ENCODE assay signal across 8 mouse cellular contexts in genomic region chr7:19573776-19574140, GRCm38 (mm10). TPM values are rescaled to one million over a fixed set of nuclear protein-coding genes. Genes with fewer than 3 reads are reported as not detected.
DNase-seq lines count a peak whose midpoint lies in the region; ATAC-seq and TF ChIP-seq lines count a peak whose summit lies in the region.

No protein-coding gene starts in this region.

- no peak overlapping the region for H3K27ac ChIP-seq in lung, embryonic 14.5 days (ENCODE audit: low read depth)
- H3K27ac ChIP-seq in embryonic facial prominence, embryonic 13.5 days: peak overlapping the region; percentile 82
- peak overlapping the region; percentile 94 for H3K27ac ChIP-seq in intestine, embryonic 16.5 days (ENCODE audit: low read length)
- H3K27ac ChIP-seq in neural tube, embryonic 14.5 days (ENCODE audit: low read depth, low read length): 0 out of 2 replicates have a peak overlapping the region, but pooled peaks have one; percentile 46

- H3K36me3 ChIP-seq in lung, embryonic 14.5 days (ENCODE audit: insufficient read depth): peaks cover 21% of the 10 kb centered on the region
- H3K36me3 ChIP-seq in embryonic facial prominence, embryonic 13.5 days: peaks cover 20% of the 10 kb centered on the region
- H3K36me3 ChIP-seq in intestine, embryonic 16.5 days (ENCODE audit: control insufficient read depth, insufficient read depth, low read length): no peaks in the 10 kb centered on the region
- no peaks in the 10 kb centered on the region for H3K36me3 ChIP-seq in neural tube, embryonic 14.5 days (ENCODE audit: control insufficient read depth, insufficient read depth, low read length)

- 19% methylated on average over 16 of the region's 16 CpGs for WGBS in lung, embryonic 14.5 days
- WGBS in embryonic facial prominence, embryonic 13.5 days: 22% methylated on average over 16 of the region's 16 CpGs
- WGBS in intestine, embryonic 16.5 days: 15% methylated on average over 16 of the region's 16 CpGs
- WGBS in neural tube, embryonic 14.5 days: 28% methylated on average over 16 of the region's 16 CpGs

- peak overlapping the region; percentile 79 for H3K4me3 ChIP-seq in lung, embryonic 14.5 days (ENCODE audit: low read depth, low read length)
- peak overlapping the region; percentile 76 for H3K4me3 ChIP-seq in embryonic facial prominence, embryonic 13.5 days
- peak overlapping the region; percentile 70 for H3K4me3 ChIP-seq in intestine, embryonic 16.5 days (ENCODE audit: low read length)
- peak overlapping the region; percentile 66 for H3K4me3 ChIP-seq in neural tube, embryonic 14.5 days (ENCODE audit: low read depth, low read length)

- H3K27me3 ChIP-seq in lung, embryonic 14.5 days (ENCODE audit: insufficient read depth, low read length): peaks cover 30% of the 10 kb centered on the region
- peaks cover 38% of the 10 kb centered on the region for H3K27me3 ChIP-seq in embryonic facial prominence, embryonic 13.5 days
- H3K27me3 ChIP-seq in intestine, embryonic 16.5 days (replicated peaks; ENCODE audit: control insufficient read depth, insufficient read depth, low read length): peaks cover 13% of the 10 kb centered on the region
- H3K27me3 ChIP-seq in neural tube, embryonic 14.5 days (ENCODE audit: control insufficient read depth, insufficient read depth, low read length): peaks cover 24% of the 10 kb centered on the region

- peak overlapping the region; percentile 95 for H3K4me2 ChIP-seq in lung, embryonic 14.5 days
- H3K4me2 ChIP-seq in embryonic facial prominence, embryonic 13.5 days: peak overlapping the region; percentile 92
- H3K4me2 ChIP-seq in intestine, embryonic 16.5 days (ENCODE audit: low read depth, low read length): peak overlapping the region; percentile 70
- peak overlapping the region; percentile 92 for H3K4me2 ChIP-seq in neural tube, embryonic 14.5 days (ENCODE audit: low read depth, low read length)

- 0 out of 2 replicates have a peak, but pooled peaks cover 7% of the 10 kb centered on the region for H3K4me1 ChIP-seq in lung, embryonic 14.5 days (ENCODE audit: insufficient read depth)
- peaks cover 38% of the 10 kb centered on the region for H3K4me1 ChIP-seq in embryonic facial prominence, embryonic 13.5 days
- H3K4me1 ChIP-seq in intestine, embryonic 16.5 days (ENCODE audit: control insufficient read depth, insufficient read depth, low read length): peaks cover 31% of the 10 kb centered on the region
- peaks cover 20% of the 10 kb centered on the region for H3K4me1 ChIP-seq in neural tube, embryonic 14.5 days (ENCODE audit: control insufficient read depth, insufficient read depth, low read length)

- intact Hi-C loops in gastrocnemius, postnatal 14 days (cut with DNase I; ENCODE audit: low total_unique reads): no loop called here

- H3K9me3 ChIP-seq in lung, embryonic 14.5 days (ENCODE audit: low read depth, low read length): no peaks in the 10 kb centered on the region
- H3K9me3 ChIP-seq in embryonic facial prominence, embryonic 13.5 days: no peaks in the 10 kb centered on the region
- no peaks in the 10 kb centered on the region for H3K9me3 ChIP-seq in intestine, embryonic 16.5 days (ENCODE audit: control insufficient read depth, low read length)
- H3K9me3 ChIP-seq in neural tube, embryonic 14.5 days (ENCODE audit: control insufficient read depth, low read length): no peaks in the 10 kb centered on the region

- no peak for TF ChIP-seq CTCF in lung, embryonic 14.5 days (IDR thresholded peaks at IDR 0.05; ENCODE audit: low read depth)

- no peak for DNase-seq in lung, embryonic 14.5 days
- DNase-seq in lung, adult 18-20 months: no peak
- no peak for DNase-seq in gastrocnemius, postnatal 4 days (ENCODE audit: low spot score in 2 of 2)
- DNase-seq in gastrocnemius, postnatal 14 days: no peak
- no peak for DNase-seq in layer of hippocampus, adult 8-10 months (ENCODE audit: low spot score in 2 of 2)

- ATAC-seq in lung, embryonic 14.5 days (ENCODE audit: insufficient read depth): peak; percentile 16
- ATAC-seq in embryonic facial prominence, embryonic 13.5 days (ENCODE audit: insufficient number of reproducible peaks, insufficient read depth, low FRiP score, low TSS enrichment, low read depth): no peak
- ATAC-seq in intestine, embryonic 16.5 days: peak; percentile 10; the same call in 1 of the 2 replicates
- ATAC-seq in neural tube, embryonic 14.5 days (ENCODE audit: low read depth): no peak

- H3K9ac ChIP-seq in lung, embryonic 14.5 days: peak overlapping the region; percentile 83
- H3K9ac ChIP-seq in embryonic facial prominence, embryonic 13.5 days: peak overlapping the region; percentile 87
- peak overlapping the region; percentile 84 for H3K9ac ChIP-seq in intestine, embryonic 16.5 days (ENCODE audit: low read depth, low read length)
- H3K9ac ChIP-seq in neural tube, embryonic 14.5 days (replicated peaks; ENCODE audit: low read depth, low read length): peak overlapping the region; percentile 76

RNA-seq across cellular contexts. Expression of gene Zfp296, which starts 3.3 kb away (rescaled TPM):
- 0.27 and 0.38 TPM in 2 replicates for polyA plus RNA-seq in lung, embryonic 14.5 days (2014; fragmentation: Nextera tagmentation; extraction: Ambion mirVana)
- 0.67 and 0.83 TPM in 2 replicates for polyA plus RNA-seq in embryonic facial prominence, embryonic 13.5 days (2015; fragmentation: Nextera tagmentation; extraction: Ambion mirVana)
- 0.42 and 0.64 TPM in 2 replicates for polyA plus RNA-seq in intestine, embryonic 16.5 days (2015; fragmentation: Nextera tagmentation; extraction: Ambion mirVana)
- 0.13 and 0.27 TPM in 2 replicates for polyA plus RNA-seq in neural tube, embryonic 14.5 days (2014; fragmentation: Nextera tagmentation; extraction: Ambion mirVana)
- under 1 TPM in 1 of 2 experiments, not detected in 1; 0.17 TPM for total RNA-seq in gastrocnemius, postnatal 4 days (2021)
- total RNA-seq in gastrocnemius, postnatal 14 days (2021): under 1 TPM in 1 of 2 experiments, not detected in 1; 0.27 TPM
- total RNA-seq in layer of hippocampus, adult 8-10 months (2022): 1 to 10 TPM in 2 of 4 experiments, under 1 TPM in 2; 0.90 to 1.3 (median 1.0) TPM

RNA-seq across cellular contexts. Expression of gene Gemin7, which starts 3.6 kb away (rescaled TPM):
- 180 and 183 TPM in 2 replicates for polyA plus RNA-seq in lung, embryonic 14.5 days (2014; fragmentation: Nextera tagmentation; extraction: Ambion mirVana)
- polyA plus RNA-seq in embryonic facial prominence, embryonic 13.5 days (2015; fragmentation: Nextera tagmentation; extraction: Ambion mirVana): 169 and 174 TPM in 2 replicates
- polyA plus RNA-seq in intestine, embryonic 16.5 days (2015; fragmentation: Nextera tagmentation; extraction: Ambion mirVana): 132 and 137 TPM in 2 replicates
- polyA plus RNA-seq in neural tube, embryonic 14.5 days (2014; fragmentation: Nextera tagmentation; extraction: Ambion mirVana): 150 and 153 TPM in 2 replicates
- 10 to 100 TPM; 52.3 to 56.4 TPM for total RNA-seq in gastrocnemius, postnatal 4 days (2021)
- total RNA-seq in gastrocnemius, postnatal 14 days (2021): 10 to 100 TPM; 50.0 to 55.1 TPM
- total RNA-seq in layer of hippocampus, adult 8-10 months (2022): 10 to 100 TPM; 43.4 to 54.4 (median 49.2) TPM

RNA-seq across cellular contexts. Expression of gene Ppp1r37, which starts 10.9 kb away (rescaled TPM):
- polyA plus RNA-seq in lung, embryonic 14.5 days (2014; fragmentation: Nextera tagmentation; extraction: Ambion mirVana): 4.7 and 6.2 TPM in 2 replicates
- polyA plus RNA-seq in embryonic facial prominence, embryonic 13.5 days (2015; fragmentation: Nextera tagmentation; extraction: Ambion mirVana): 26.0 and 30.3 TPM in 2 replicates
- polyA plus RNA-seq in intestine, embryonic 16.5 days (2015; fragmentation: Nextera tagmentation; extraction: Ambion mirVana): 15.5 and 18.6 TPM in 2 replicates
- polyA plus RNA-seq in neural tube, embryonic 14.5 days (2014; fragmentation: Nextera tagmentation; extraction: Ambion mirVana): 8.1 and 15.8 TPM in 2 replicates
- total RNA-seq in gastrocnemius, postnatal 4 days (2021): 10 to 100 TPM; 44.7 to 46.6 TPM
- 10 to 100 TPM; 34.4 to 34.5 TPM for total RNA-seq in gastrocnemius, postnatal 14 days (2021)
- 100 to 1,000 TPM in 2 of 4 experiments, 10 to 100 TPM in 2; 97.7 to 120 (median 108) TPM for total RNA-seq in layer of hippocampus, adult 8-10 months (2022)

RNA-seq across cellular contexts. Expression of gene Clasrp, which starts 30.5 kb away (rescaled TPM):
- polyA plus RNA-seq in lung, embryonic 14.5 days (2014; fragmentation: Nextera tagmentation; extraction: Ambion mirVana): 46.9 and 51.5 TPM in 2 replicates
- 61.2 and 73.9 TPM in 2 replicates for polyA plus RNA-seq in embryonic facial prominence, embryonic 13.5 days (2015; fragmentation: Nextera tagmentation; extraction: Ambion mirVana)
- polyA plus RNA-seq in intestine, embryonic 16.5 days (2015; fragmentation: Nextera tagmentation; extraction: Ambion mirVana): 30.3 and 32.5 TPM in 2 replicates
- 49.7 and 51.3 TPM in 2 replicates for polyA plus RNA-seq in neural tube, embryonic 14.5 days (2014; fragmentation: Nextera tagmentation; extraction: Ambion mirVana)
- 10 to 100 TPM; 29.9 to 32.8 TPM for total RNA-seq in gastrocnemius, postnatal 4 days (2021)
- 10 to 100 TPM; 10.6 to 12.0 TPM for total RNA-seq in gastrocnemius, postnatal 14 days (2021)
- total RNA-seq in layer of hippocampus, adult 8-10 months (2022): 100 to 1,000 TPM in 2 of 4 experiments, 10 to 100 TPM in 2; 96.9 to 109 (median 101) TPM

RNA-seq across cellular contexts. Expression of gene Relb, which starts 55.5 kb away (rescaled TPM):
- polyA plus RNA-seq in lung, embryonic 14.5 days (2014; fragmentation: Nextera tagmentation; extraction: Ambion mirVana): 7.3 TPM in 2 replicates
- polyA plus RNA-seq in embryonic facial prominence, embryonic 13.5 days (2015; fragmentation: Nextera tagmentation; extraction: Ambion mirVana): 7.5 and 10.5 TPM in 2 replicates
- polyA plus RNA-seq in intestine, embryonic 16.5 days (2015; fragmentation: Nextera tagmentation; extraction: Ambion mirVana): 8.8 and 10.6 TPM in 2 replicates
- 6.6 and 7.3 TPM in 2 replicates for polyA plus RNA-seq in neural tube, embryonic 14.5 days (2014; fragmentation: Nextera tagmentation; extraction: Ambion mirVana)
- 10 to 100 TPM; 10.4 to 10.7 TPM for total RNA-seq in gastrocnemius, postnatal 4 days (2021)
- total RNA-seq in gastrocnemius, postnatal 14 days (2021): 1 to 10 TPM; 4.9 to 7.3 TPM
- 10 to 100 TPM in 2 of 4 experiments, 1 to 10 TPM in 2; 8.3 to 11.2 (median 10.5) TPM for total RNA-seq in layer of hippocampus, adult 8-10 months (2022)

Comparison
In these comparisons a context has a peak if more than half of its experiments do, and no peak if none do; other contexts are left out.
1. ATAC-seq: peak in lung, embryonic 14.5 days (single experiment) and intestine, embryonic 16.5 days (single experiment); none in embryonic facial prominence, embryonic 13.5 days (single experiment) and neural tube, embryonic 14.5 days (single experiment).
2. Peak in every context shown above with its lines, with median percentiles within 50 percentile points of each other: H3K4me2 ChIP-seq, H3K4me3 ChIP-seq and H3K9ac ChIP-seq.